Mouse (Mus musculus) lung, postnatal 0 days (tissue): ENCODE results near the gene Tbc1d19.

Source experiments
- CTCF ChIP-seq: IDR thresholded peaks from 2 replicates; pipeline ENCODE4 v1.5.1; 2016; ENCODE audit warnings: antibody characterized with exemption, mild to moderate bottlenecking
- EP300 ChIP-seq: IDR thresholded peaks from 2 replicates; pipeline ENCODE4 v1.6.1; 2016; ENCODE audit warnings: antibody characterized with exemption, mild to moderate bottlenecking, control low read depth

- TF ChIP-seq CTCF (no peak), EP300 (peak; percentile 80)
These were observed 119.8 kb downstream of the Tbc1d19 start for GRCm38 (mm10) chr5:53929205-53929614.
